Mouse (Mus musculus) megakaryocyte, embryonic 14.5 days (primary cell): ENCODE data around the gene Ehmt1.

ENCODE experiments used
- FLI1 ChIP-seq: IDR thresholded peaks from 2 replicates; pipeline ENCODE4 v1.6.1; 2012; ENCODE audit warnings: low read length, inconsistent platforms, mixed read lengths
- GATA1 ChIP-seq: IDR thresholded peaks from 3 replicates; pipeline ENCODE4 v1.6.1; 2012; ENCODE audit warnings: mixed read lengths, low read length, inconsistent platforms, borderline replicate concordance

GRCm38 (mm10) chr2:24870952-24871351, 48.5 kb downstream of the Ehmt1 start:
- TF ChIP-seq GATA1 (no peak), FLI1 (no peak)
